Mouse (Mus musculus) liver, embryonic 14.5 days (tissue): ENCODE measurements around the gene Prm2. TPM values are rescaled to one million over a fixed set of nuclear protein-coding genes. Genes with fewer than 3 reads are reported as not detected.

Experiments used
- ATAC-seq: fragments of 200-750 bp; cut with Nextera tagmentation; 2 replicates; pipeline ENCODE4 v1.8.0; 2017; ENCODE audit warnings: moderate number of reproducible peaks, mild to moderate bottlenecking, moderate library complexity; ENCODE audit not compliant: insufficient read depth
- DNase-seq, 3 experiments: peaks; one replicate each; pipeline ENCODE4 v3.0.0-alpha.2; 2012 to 2013; ENCODE audit warnings: low read depth in 3 of 3, low spot score in 3 of 3
- H3K27ac ChIP-seq: fragments of 300-500 bp; sonication (generic); 2 replicates; pipeline ENCODE4 v1.5.1; 2014; ENCODE audit warnings: moderate library complexity, mild to moderate bottlenecking, control low read depth, inconsistent platforms
- H3K27me3 ChIP-seq: fragments of 300-500 bp; sonication (generic); 2 replicates; pipeline ENCODE4 v1.6.1; 2014; ENCODE audit warnings: mild to moderate bottlenecking, low read length, moderate library complexity; ENCODE audit not compliant: control insufficient read depth, insufficient read depth
- H3K36me3 ChIP-seq: fragments of 300-500 bp; sonication (generic); replicated peaks from 2 replicates; pipeline ENCODE4 v1.6.1; 2014; ENCODE audit warnings: low read depth; ENCODE audit not compliant: control insufficient read depth, insufficient read depth
- H3K4me1 ChIP-seq, 2 experiments: fragments of 200-500 bp in 1 of 2; fragments of 300-500 bp in 1 of 2; sonication (generic) in 1 of 2; replicated peaks; 2 replicates each; pipeline ENCODE4 v1.6.1; 2012 to 2014; ENCODE audit warnings: antibody characterized with exemption in 1 of 2, inconsistent platforms in 1 of 2, low read length in 1 of 2; ENCODE audit not compliant: control insufficient read depth in 2 of 2, insufficient read depth in 2 of 2
- H3K4me2 ChIP-seq: fragments of 300-500 bp; sonication (generic); 2 replicates; pipeline ENCODE4 v1.6.1; 2014; ENCODE audit warnings: low read depth, mild to moderate bottlenecking, control low read depth, moderate library complexity
- H3K4me3 ChIP-seq, 2 experiments: fragments of 200-500 bp in 1 of 2; fragments of 300-500 bp in 1 of 2; sonication (generic) in 1 of 2; 2 replicates each; pipeline ENCODE4 v1.5.1; 2012 to 2014; ENCODE audit warnings: low read depth in 2 of 2, low read length in 2 of 2, mild to moderate bottlenecking in 2 of 2, control low read depth in 1 of 2, inconsistent platforms in 1 of 2, moderate library complexity in 1 of 2; ENCODE audit not compliant: insufficient read depth in 1 of 2
- H3K9ac ChIP-seq: fragments of 300-500 bp; sonication (generic); replicated peaks from 2 replicates; pipeline ENCODE4 v1.6.1; 2014; ENCODE audit warnings: mild to moderate bottlenecking, control low read depth, moderate library complexity
- H3K9me3 ChIP-seq: fragments of 300-500 bp; sonication (generic); 2 replicates; pipeline ENCODE4 v1.6.1; 2016; ENCODE audit warnings: low read length, mixed read lengths; ENCODE audit not compliant: control insufficient read depth
- CTCF ChIP-seq: IDR thresholded peaks from 2 replicates; pipeline ENCODE4 v1.5.1; 2016; ENCODE audit warnings: antibody characterized with exemption, low read depth, control low read depth
- EP300 ChIP-seq: IDR thresholded peaks from 2 replicates; pipeline ENCODE4 v1.6.1; 2016; ENCODE audit warnings: antibody characterized with exemption, low read depth
- WGBS: fragments of 180-500 bp; shearing (Covaris S2); extraction: QIAGEN DNeasy Blood & Tissue Kit; methylation state at CpG from one replicate; pipeline ENCODE4 v1.1.7; 2014; ENCODE audit not compliant: insufficient replicate concordance; 5-methylcytosine and 5-hydroxymethylcytosine counted together
- polyA plus RNA-seq, 2 experiments: library from polyadenylated mRNA; depleted of rRNA in 1 of 2; stranded (reverse) in 1 of 2; unstranded in 1 of 2; fragments of >200 nt; fragmentation: Nextera tagmentation in 1 of 2; extraction: Ambion mirVana in 1 of 2; gene quantifications; 2 replicates each; pipeline versions ENCODE4 v1.2.1 to v1.2.3; 2012 to 2014

The Prm2 gene
- polyA plus RNA-seq, 2 experiments = not detected

DNA sequence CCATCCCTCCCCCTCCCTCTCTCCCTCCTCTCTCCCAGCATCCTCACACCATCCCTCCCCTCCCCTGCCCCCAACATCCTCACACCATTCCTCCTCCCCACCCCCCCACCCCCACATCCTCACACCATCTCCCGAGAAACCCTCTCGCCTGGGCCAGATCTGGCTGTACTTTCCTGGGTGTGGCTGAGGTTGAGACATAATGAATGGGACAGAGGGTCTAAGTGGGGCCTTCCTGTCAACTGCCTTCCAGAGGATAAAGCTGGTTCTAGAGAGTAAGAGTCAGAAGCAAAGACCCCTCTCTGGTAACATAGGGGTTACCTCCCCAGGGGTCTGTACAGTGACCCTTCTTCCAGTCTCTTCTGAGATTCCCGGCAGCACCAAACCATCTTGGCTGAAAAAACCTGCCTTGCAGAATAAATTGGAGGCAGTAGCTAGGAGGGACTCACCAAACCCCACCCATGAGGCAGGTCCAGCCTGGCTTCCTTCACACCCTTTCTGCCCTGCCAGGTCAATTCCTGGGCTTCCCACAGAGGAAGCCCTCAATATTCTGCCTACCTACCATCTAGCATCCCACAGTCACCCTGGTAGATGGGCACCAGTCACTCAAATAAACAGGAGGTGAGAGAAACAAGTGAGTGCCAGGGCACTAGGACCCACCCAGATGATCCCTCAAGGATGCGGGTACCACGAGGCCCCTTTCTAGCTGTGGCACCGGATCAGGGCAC, 32.2 kb downstream of the Prm2 start:
- no peak overlapping the region for H3K4me2 ChIP-seq
- H3K4me1 ChIP-seq = no peaks in the 10 kb centered on the region; a peak in 2 of 4 replicates
- no peaks in the 10 kb centered on the region for H3K27me3 ChIP-seq
- 29% methylated on average over 6 of the region's 6 CpGs for WGBS
- H3K9ac ChIP-seq = no peak overlapping the region
- no peak overlapping the region for H3K4me3 ChIP-seq
- no peak overlapping the region for H3K27ac ChIP-seq
- no peak for ATAC-seq
- DNase-seq = no peak
- H3K36me3 ChIP-seq = no peaks in the 10 kb centered on the region
- H3K9me3 ChIP-seq = no peaks in the 10 kb centered on the region
- TF ChIP-seq EP300 (no peak), CTCF (no peak)

DNA sequence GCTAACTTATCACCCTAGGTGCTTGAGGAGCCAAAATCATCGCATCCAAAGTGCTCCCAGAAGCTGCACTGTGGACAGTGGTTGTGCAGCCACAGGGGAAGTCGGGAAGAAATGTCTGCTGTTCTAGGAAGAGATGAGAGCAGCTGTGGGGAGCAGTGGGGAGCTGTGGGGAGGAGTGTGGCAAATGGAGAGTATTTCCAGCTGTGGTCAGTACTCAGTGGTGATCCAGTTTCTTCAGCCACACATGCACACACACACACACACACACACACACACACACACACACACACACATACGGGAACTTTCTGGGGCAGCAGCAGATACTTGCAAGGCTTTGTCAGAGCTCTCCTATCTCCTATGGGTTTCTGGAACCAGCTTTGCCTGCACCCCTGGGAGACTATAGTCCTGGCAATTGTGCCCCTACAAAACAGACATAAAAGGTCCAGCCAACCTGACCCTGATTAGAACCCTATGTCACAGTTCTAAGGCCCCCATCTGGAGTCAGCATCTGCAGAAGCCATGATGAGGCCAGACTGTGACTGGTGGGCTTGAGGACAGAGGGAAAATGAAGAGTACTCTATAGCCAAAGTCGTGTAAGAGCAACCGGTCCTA, 33.3 kb downstream of the Prm2 start:
- no peaks in the 10 kb centered on the region for H3K36me3 ChIP-seq
- no peak overlapping the region for H3K27ac ChIP-seq
- no peak overlapping the region for H3K4me2 ChIP-seq
- no peak overlapping the region for H3K9ac ChIP-seq
- ATAC-seq (no peak), DNase-seq (no peak)
- no peak overlapping the region for H3K4me3 ChIP-seq
- 51% methylated on average over 5 of the region's 5 CpGs for WGBS
- no peaks in the 10 kb centered on the region for H3K4me1 ChIP-seq
- no peak for TF ChIP-seq EP300
- TF ChIP-seq CTCF = no peak
- no peaks in the 10 kb centered on the region for H3K27me3 ChIP-seq
- no peaks in the 10 kb centered on the region for H3K9me3 ChIP-seq

DNA sequence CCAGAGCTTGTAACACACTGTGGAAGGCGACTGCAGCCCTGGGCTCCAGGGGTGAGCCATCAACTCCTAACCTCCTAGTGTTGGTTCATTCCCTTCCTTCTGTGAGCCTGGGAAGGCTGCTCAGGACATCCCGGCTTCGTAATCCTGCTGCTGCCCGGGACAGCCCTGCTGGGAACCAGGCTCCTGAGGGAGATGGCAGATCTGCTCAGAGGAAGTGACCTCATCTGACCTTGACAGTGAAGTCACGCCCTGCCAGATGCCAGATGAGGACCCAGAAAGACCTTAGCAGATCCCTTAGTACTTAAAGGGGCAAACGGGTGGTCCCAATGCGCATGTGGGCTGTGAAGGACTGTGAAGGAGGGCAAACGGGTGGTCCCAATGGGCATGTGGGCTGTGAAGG, 34.8 kb downstream of the Prm2 start:
- no peak overlapping the region for H3K4me2 ChIP-seq
- no peaks in the 10 kb centered on the region for H3K36me3 ChIP-seq
- no peaks in the 10 kb centered on the region for H3K4me1 ChIP-seq
- ATAC-seq (no peak), DNase-seq (no peak)
- H3K9me3 ChIP-seq = no peaks in the 10 kb centered on the region
- TF ChIP-seq EP300 = no peak
- no peak for TF ChIP-seq CTCF
- no peak overlapping the region for H3K9ac ChIP-seq
- H3K27ac ChIP-seq = no peak overlapping the region
- WGBS = 51% methylated on average over 8 of the region's 8 CpGs
- H3K27me3 ChIP-seq = no peaks in the 10 kb centered on the region
- H3K4me3 ChIP-seq = no peak overlapping the region

DNA sequence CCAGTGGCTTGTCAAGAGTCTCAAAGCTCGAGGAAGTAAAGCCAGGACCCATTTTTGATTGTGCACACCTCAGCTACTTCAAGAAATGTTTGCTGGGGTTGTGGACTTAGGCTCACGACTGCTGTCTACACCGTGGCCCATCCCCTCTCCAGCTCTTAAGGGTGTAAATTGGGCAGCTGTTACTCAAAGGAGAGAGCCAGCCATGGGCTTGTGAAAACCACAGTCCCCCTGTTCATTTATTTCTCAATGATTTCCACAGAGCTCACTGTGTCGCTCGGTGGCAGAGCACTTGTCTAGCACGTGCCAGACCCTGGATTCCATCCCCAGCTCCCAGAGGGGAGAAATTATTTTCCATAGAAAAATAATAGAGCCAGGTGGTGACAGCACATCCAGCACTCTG, 39.8 kb downstream of the Prm2 start:
- Histone ChIP-seq H3K4me1 (no peaks in the 10 kb centered on the region), H3K4me2 (no peak overlapping the region), H3K4me3 (no peak overlapping the region), H3K27ac (no peak overlapping the region), H3K9me3 (no peaks in the 10 kb centered on the region), H3K27me3 (no peaks in the 10 kb centered on the region), H3K9ac (no peak overlapping the region), H3K36me3 (no peaks in the 10 kb centered on the region)
- no peak for DNase-seq
- WGBS = 47% methylated on average over 6 of the region's 6 CpGs
- no peak for ATAC-seq
- TF ChIP-seq CTCF = no peak
- no peak for TF ChIP-seq EP300

DNA sequence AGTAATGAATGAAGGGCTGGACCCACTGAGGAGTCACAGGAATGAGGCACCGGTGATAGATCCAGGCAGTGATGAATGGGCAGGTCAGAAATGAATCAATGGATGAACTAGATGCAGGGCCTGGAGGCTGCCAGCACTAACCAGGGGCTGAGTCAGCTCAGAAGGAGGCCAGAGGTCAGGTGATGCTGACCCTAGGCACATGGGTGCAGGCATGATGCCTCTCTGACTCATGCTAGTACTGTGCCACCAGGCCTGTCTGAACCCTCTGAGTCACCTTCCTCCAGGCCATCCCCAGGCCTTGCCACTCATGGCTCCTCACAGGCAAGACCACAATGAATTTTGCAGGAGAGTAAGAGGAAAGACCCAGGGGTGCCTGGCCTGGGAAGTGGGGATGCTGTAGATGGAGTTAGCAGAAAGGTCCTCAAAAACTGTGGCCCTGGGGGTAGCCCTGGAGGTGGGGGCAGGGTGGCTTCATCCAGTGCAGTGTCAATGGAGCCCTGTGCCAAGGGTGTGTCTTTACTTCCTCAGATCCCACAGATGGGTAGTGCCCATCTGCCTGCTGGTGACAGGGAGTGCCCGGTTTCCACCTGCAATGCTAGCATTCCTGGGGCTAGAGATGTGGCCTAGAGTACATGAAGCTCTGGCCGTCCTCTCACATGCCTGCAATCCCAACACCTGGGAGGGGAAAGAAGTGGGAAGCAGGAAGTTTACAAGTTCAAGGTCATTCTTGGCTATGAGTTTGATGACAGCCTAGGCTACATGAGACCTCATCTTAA, 41.2 kb downstream of the Prm2 start:
- WGBS = 53% methylated on average over 3 of the region's 3 CpGs
- TF ChIP-seq EP300 = no peak
- TF ChIP-seq CTCF = no peak
- no peak for DNase-seq
- Histone ChIP-seq H3K9me3 (no peaks in the 10 kb centered on the region), H3K36me3 (no peaks in the 10 kb centered on the region), H3K4me3 (no peak overlapping the region), H3K27me3 (no peaks in the 10 kb centered on the region), H3K4me2 (no peak overlapping the region), H3K9ac (no peak overlapping the region), H3K4me1 (no peaks in the 10 kb centered on the region), H3K27ac (no peak overlapping the region)
- ATAC-seq = no peak
